Mouse (Mus musculus) layer of hippocampus, postnatal 14 days (tissue): ENCODE measurements around the gene Parp9. TPM values are rescaled to one million over a fixed set of nuclear protein-coding genes. Genes with fewer than 3 reads are reported as not detected.
A peak's percentile ranks its signal among the peaks of the same experiment; 100 is the strongest.
"Not testable (repeated sequence)": the region's sequence is repeated elsewhere in the genome, so short reads cannot be mapped to it uniquely, and the experiment has no call there.

ENCODE experiments used
- DNase-seq, 2 experiments: peaks; one replicate each; pipeline ENCODE4 v3.0.0; 2021 to 2022; ENCODE audit warnings: low spot score in 2 of 2, mixed read lengths in 1 of 2
- long read RNA-seq, 2 experiments: library from polyadenylated mRNA; stranded (forward); transcript quantifications; one replicate each; pipeline ENCODE4 v2.0.0; 2021
- total RNA-seq, 2 experiments: library from RNA; stranded (reverse); gene quantifications; 2 replicates each; pipeline ENCODE4 v1.2.3; 2021

The Parp9 gene
- 1 to 10 TPM; 3.0 to 3.1 TPM for total RNA-seq
- long read RNA-seq, experiment 1, partial matches to known transcripts = 2 of 4 reads
- long read RNA-seq, experiment 1, other reads (novel, unspliced or antisense) = 1 of 4 reads
- long read RNA-seq, experiment 2, partial matches to known transcripts = 0 of 6 reads
- long read RNA-seq, experiment 2, other reads (novel, unspliced or antisense) = 4 of 6 reads

DNA sequence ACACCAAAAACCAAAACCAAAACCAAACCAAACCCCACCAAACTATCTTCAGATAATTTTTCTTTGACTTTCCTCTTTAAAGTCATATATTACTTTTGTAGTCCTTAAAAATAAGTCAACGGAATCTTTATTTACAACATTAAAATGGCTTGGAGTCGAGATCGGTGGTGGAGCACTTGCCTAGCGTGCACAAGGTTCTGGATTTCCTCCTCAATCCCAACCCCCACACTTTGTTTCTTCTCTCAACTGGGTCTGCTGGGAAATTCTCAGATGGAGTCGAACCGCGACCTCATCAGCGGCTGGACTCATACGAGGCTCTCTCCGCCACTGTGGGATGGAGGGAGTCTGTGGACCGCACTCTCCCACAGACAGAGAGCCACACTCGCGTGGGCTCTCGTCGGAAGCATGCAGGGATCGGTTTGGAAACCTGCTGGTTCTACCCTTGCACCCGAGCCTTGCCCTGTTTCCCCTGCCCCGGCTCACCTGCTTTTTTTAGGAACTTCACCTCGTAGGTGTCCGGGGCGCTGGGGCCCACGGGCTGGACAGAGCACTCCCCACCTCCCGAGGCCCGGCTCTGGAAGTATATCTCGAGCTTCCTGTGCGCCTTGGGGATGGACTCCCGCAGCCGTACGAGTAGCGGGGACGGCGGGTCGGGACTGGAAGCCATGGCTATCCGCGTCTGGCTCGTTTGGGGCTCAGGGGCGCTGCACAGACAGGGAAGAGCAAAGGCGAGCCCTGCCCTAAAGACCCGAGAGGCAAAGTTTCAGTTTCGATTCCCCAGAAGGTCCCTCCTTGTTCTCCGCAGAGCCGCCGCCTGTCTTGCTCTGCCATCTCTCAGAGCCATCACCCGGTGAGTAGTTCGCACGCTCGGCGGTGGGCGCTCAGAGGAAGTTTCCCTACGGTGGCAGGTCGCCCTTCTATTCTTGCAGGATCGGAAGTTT, at the start of gene Parp9, which contains the start of gene Dtx3l:
TSS of gene Parp9 (plus strand) at position 260 of the 941 bp plus-strand sequence.
TSS of gene Dtx3l (minus strand) at position 941 of the 941 bp plus-strand sequence.
- DNase-seq = peak; percentile 9 to 37

GRCm38 (mm10) chr16:35888910-35889309, 49.4 kb upstream of the Parp9 start:
- no peak for DNase-seq

GRCm38 (mm10) chr16:35890645-35891044, 47.6 kb upstream of the Parp9 start:
- DNase-seq = no peak

DNA sequence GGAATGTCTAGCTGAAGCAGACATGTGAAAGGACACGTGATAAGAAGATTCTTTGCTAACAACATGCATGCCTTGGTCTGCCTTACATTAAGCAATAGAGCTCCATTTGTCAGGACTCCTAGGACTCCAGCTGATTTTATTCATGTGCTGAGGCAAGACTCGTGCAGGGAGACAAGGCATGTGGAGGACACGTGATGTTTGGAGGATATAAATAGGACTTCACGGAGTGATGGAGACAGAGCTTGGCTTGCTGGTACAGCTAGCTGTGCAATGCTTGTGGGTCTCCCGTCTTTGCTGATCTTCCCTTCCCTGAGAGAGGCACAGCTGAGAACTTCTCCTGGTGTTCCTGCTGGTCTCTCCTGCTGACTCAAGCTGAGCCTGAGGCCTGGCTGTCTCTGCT, 46.7 kb upstream of the Parp9 start:
- not testable (repeated sequence) for DNase-seq

GRCm38 (mm10) chr16:35894997-35895396, 43.3 kb upstream of the Parp9 start:
- DNase-seq = no peak

GRCm38 (mm10) chr16:35900541-35900940, 37.7 kb upstream of the Parp9 start:
- DNase-seq = no peak

- DNase-seq = no peak
These were observed 35.1 kb upstream of the Parp9 start for GRCm38 (mm10) chr16:35903014-35903640.

GRCm38 (mm10) chr16:35904121-35904736, 34.0 kb upstream of the Parp9 start:
- no peak for DNase-seq

DNA sequence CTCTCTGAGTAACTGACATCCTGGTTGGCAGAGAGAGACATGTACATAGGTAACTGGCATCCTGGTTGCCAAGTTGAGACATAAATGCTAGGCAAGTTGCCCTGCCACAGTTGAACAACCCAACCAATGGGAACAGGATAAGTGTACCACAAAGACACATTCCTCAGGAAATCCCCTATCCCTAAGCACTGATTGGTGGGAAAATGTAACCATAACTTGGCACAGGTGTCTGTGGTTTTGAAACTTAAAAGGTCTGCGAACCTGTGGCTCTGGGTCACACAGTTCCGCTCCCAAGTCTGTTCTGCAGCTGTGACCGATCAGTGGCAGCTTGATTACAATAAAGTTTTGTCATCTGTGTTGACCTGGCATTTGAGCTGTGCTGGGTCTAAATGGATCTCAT, 32.9 kb upstream of the Parp9 start:
- no peak for DNase-seq

- DNase-seq = no peak
These were observed 32.3 kb upstream of the Parp9 start for GRCm38 (mm10) chr16:35905819-35906485.

DNA sequence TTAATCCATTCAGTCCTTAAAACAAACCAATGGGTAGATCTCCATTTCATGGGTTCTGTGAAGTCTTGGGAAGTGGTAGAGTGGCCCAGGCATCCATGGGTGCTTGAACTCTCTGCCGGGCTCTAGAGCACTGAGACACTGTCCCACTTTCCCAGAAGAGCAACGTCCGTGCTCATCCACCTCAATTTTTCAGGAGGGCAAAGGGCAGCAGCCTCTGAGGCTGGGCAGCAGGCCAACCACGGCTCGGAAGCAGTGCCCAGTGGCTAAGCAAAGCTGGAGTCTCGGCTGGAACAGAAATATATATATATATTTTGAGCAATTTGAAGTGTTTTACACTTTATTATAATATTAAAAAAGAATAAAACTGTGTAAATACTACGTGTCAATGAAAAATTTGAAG, 31.4 kb upstream of the Parp9 start:
- no peak for DNase-seq

DNA sequence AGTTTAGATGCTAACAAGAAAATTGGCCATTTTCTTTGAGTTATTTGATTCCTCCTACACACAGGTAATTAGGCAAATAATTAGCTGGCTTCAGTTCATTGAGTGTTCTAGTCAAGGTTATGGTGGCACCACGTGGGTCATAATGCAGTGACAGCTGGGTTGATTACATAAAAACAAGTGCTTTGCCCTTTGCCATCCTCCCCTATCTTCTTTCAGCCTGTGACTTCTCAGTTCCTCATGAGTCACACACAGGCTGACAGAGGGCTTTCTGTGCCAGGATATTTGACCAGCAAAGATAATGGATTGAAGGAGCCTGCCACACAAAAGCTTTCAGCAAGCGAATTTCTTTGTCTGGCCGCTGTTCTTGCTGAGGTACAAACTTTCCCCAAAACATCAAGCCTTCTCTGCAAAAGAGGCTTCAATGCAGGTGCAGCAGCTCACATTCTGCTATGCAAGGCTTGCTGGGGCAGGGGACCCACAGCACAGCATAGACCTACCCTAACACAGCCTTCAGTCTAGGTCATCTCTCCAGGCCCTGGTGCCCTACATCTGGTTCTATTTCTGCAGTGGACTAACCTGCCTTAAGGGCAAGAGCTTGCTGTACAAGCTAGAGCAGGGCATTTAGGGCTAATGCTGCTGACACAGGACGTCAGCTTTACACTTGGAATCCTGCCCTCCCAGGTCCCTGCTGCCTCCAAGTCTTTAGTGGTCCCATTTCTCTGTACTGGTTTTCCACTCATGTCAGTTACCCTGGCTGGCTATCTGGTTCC, 30.7 kb upstream of the Parp9 start:
- no peak for DNase-seq

DNA sequence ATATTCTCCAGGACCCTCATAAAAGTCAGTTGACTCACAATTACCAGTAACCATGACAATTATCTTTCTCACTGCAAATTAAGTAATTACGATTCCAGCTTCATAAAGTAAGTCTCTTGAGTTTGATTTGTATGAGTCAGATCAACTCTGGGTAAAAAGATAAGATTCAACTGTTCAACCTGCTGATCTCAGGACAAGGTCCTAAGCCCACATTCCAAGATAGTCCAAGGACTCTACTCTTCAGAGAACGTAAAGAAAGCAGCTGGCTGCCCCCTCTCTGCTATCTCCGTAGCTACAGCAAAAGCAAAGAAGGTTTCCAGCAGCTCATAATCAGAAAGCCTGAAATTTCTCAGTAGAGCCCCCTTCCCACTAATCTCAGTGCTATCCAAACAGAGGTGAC, 26.8 kb upstream of the Parp9 start:
- no peak for DNase-seq

DNA sequence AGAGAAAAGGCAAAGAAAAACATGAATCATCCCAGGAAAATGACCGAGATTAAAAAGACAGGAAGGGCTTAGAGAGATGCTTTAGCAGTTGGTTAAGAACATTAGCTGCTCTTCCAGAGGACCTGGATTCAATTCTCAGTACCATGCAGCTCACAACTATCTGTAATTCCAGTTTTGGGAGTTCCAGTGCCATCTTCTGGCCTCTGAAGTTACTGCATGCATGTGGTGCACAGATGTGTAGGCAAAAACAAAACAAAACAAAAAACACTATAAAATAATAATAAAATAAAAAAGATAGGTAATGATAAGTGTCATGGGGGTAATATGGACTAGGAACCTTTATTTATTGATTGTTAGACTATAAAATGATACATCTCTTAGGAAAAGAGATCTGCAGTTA, 24.7 kb upstream of the Parp9 start:
- no peak for DNase-seq

- DNase-seq = no peak
These were observed 24.0 kb upstream of the Parp9 start for GRCm38 (mm10) chr16:35914301-35914700.

GRCm38 (mm10) chr16:35918721-35919543, 19.3 kb upstream of the Parp9 start:
- DNase-seq = no peak

GRCm38 (mm10) chr16:35921676-35922235, 16.5 kb upstream of the Parp9 start:
- DNase-seq = no peak

DNA sequence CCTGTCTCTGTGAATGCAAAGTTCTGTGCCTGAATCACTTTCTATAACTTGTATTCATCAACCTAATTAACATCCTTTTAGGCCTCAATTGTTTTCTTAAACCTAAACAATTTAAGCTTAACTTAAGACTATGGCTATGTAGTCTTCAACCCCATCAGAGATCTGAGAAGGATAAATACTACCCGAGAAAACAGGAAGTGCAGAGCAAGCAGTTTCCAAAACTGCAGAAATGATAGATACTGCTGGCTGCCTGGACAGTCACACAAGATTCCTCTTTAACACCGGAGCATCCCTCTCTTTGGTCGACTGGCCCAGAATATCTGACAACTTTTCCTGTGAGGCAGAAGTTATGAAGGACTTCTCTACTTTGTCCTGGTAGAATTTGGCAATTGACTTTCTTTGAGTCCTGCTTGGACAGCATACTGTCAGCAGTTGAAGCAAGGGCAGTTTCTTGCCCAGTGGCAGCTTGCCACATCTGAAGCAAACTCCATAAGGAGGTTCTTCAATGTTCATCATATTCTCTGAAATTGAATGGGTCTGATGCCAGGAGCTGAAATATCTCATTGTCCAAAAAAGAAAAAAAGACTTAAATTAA, 15.9 kb upstream of the Parp9 start:
- DNase-seq = no peak
